Mouse (Mus musculus) olfactory bulb, adult 2 months (tissue): ENCODE data around the gene Kcnip3.

Experiments
- CTCF ChIP-seq: fragments of 200-500 bp; IDR thresholded peaks from 2 replicates; pipeline ENCODE4 v1.5.1; 2012; ENCODE audit warnings: low read depth, mild to moderate bottlenecking, low read length, moderate library complexity; ENCODE audit not compliant: insufficient read depth
- POLR2A ChIP-seq: fragments of 200-500 bp; IDR thresholded peaks from 2 replicates; pipeline ENCODE4 v1.6.1; 2012; ENCODE audit warnings: mild to moderate bottlenecking, low read depth, low read length, moderate library complexity; ENCODE audit not compliant: insufficient read depth

DNA sequence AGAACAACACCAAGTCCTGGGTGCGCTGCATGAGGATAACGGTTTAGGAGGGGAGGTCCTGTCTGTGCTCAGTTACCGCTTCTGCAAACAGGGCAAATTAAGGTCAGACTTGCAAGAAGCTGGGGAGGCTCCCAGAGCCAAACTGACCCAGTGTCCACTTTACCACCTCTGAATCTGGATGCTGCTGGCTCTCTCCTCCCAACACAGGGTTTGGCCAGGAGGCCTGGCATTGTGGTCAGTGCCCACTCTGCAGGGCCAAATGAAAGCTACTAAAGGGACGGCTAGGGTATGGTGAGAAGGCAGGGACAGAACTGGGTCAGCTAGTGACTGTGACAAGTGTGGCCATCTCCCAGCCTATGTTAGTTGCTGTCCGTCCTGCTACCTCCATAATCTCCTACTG, 2.6 kb downstream of the Kcnip3 start:
- no peak for TF ChIP-seq CTCF
- TF ChIP-seq POLR2A: no peak
